Mouse (Mus musculus): ENCODE measurements around the gene Grik3. TPM values are rescaled to one million over a fixed set of nuclear protein-coding genes. Genes with fewer than 3 reads are reported as not detected.

The Grik3 gene
- polyA plus RNA-seq, 1 experiment, result not detected

GRCm38 (mm10) chr4:125700331-125700730, 209.8 kb downstream of the Grik3 start:
- no peak for TF ChIP-seq GATA1 (IDR thresholded peaks at IDR 0.05; ENCODE audit: low read length)
- no peak for TF ChIP-seq TAL1 (IDR thresholded peaks at IDR 0.05; ENCODE audit: low read length)
- Histone ChIP-seq H3K4me1 (ENCODE audit: control insufficient read depth) (no peaks in the 10 kb centered on the region), H3K36me3 (ENCODE audit: control insufficient read depth) (no peaks in the 10 kb centered on the region), H3K4me3 (replicated peaks) (no peak overlapping the region), H3K27me3 (ENCODE audit: control insufficient read depth) (peaks cover 4% of the 10 kb centered on the region), H3K9me3 (ENCODE audit: control insufficient read depth, low read length) (no peaks in the 10 kb centered on the region)

- TF ChIP-seq GATA1 (IDR thresholded peaks at IDR 0.05; ENCODE audit: low read length) (no peak), TAL1 (IDR thresholded peaks at IDR 0.05; ENCODE audit: low read length) (no peak)
- H3K4me1 ChIP-seq (ENCODE audit: control insufficient read depth), result no peaks in the 10 kb centered on the region
- no peak overlapping the region for H3K4me3 ChIP-seq (replicated peaks)
- no peaks in the 10 kb centered on the region for H3K36me3 ChIP-seq (ENCODE audit: control insufficient read depth)
- H3K9me3 ChIP-seq (ENCODE audit: control insufficient read depth, low read length), result no peaks in the 10 kb centered on the region
- H3K27me3 ChIP-seq (ENCODE audit: control insufficient read depth), result no peaks in the 10 kb centered on the region; the same call in 1 of the 2 replicates
Observed at GRCm38 (mm10) chr4:125702607-125703309, 212.3 kb downstream of the Grik3 start.

- H3K4me1 ChIP-seq (ENCODE audit: control insufficient read depth), result no peaks in the 10 kb centered on the region
- H3K9me3 ChIP-seq (ENCODE audit: control insufficient read depth, low read length), result no peaks in the 10 kb centered on the region
- no peaks in the 10 kb centered on the region for H3K27me3 ChIP-seq (ENCODE audit: control insufficient read depth)
- TF ChIP-seq GATA1 (IDR thresholded peaks at IDR 0.05; ENCODE audit: low read length) (no peak), TAL1 (IDR thresholded peaks at IDR 0.05; ENCODE audit: low read length) (no peak)
- H3K4me3 ChIP-seq (replicated peaks), result no peak overlapping the region
- no peaks in the 10 kb centered on the region for H3K36me3 ChIP-seq (ENCODE audit: control insufficient read depth)
Observed at GRCm38 (mm10) chr4:125703310-125703690, 212.8 kb downstream of the Grik3 start.

- no peak for TF ChIP-seq TAL1 (IDR thresholded peaks at IDR 0.05; ENCODE audit: low read length)
- no peak for TF ChIP-seq GATA1 (IDR thresholded peaks at IDR 0.05; ENCODE audit: low read length)
- H3K36me3 ChIP-seq (ENCODE audit: control insufficient read depth), result no peaks in the 10 kb centered on the region
- no peaks in the 10 kb centered on the region for H3K9me3 ChIP-seq (ENCODE audit: control insufficient read depth, low read length)
- H3K4me3 ChIP-seq (replicated peaks), result no peak overlapping the region
- no peaks in the 10 kb centered on the region for H3K4me1 ChIP-seq (ENCODE audit: control insufficient read depth)
- H3K27me3 ChIP-seq (ENCODE audit: control insufficient read depth), result no peaks in the 10 kb centered on the region
Observed at GRCm38 (mm10) chr4:125705746-125706145, 215.2 kb downstream of the Grik3 start.

GRCm38 (mm10) chr4:125709716-125710115, 219.2 kb downstream of the Grik3 start:
- Histone ChIP-seq H3K36me3 (ENCODE audit: control insufficient read depth) (no peaks in the 10 kb centered on the region), H3K27me3 (ENCODE audit: control insufficient read depth) (no peaks in the 10 kb centered on the region), H3K4me3 (replicated peaks) (no peak overlapping the region), H3K4me1 (ENCODE audit: control insufficient read depth) (no peaks in the 10 kb centered on the region), H3K9me3 (ENCODE audit: control insufficient read depth, low read length) (no peaks in the 10 kb centered on the region)
- TF ChIP-seq TAL1 (IDR thresholded peaks at IDR 0.05; ENCODE audit: low read length), result no peak
- TF ChIP-seq GATA1 (IDR thresholded peaks at IDR 0.05; ENCODE audit: low read length), result no peak

- TF ChIP-seq GATA1 (IDR thresholded peaks at IDR 0.05; ENCODE audit: low read length) (no peak), TAL1 (IDR thresholded peaks at IDR 0.05; ENCODE audit: low read length) (no peak)
- no peaks in the 10 kb centered on the region for H3K9me3 ChIP-seq (ENCODE audit: control insufficient read depth, low read length)
- H3K4me3 ChIP-seq (replicated peaks), result no peak overlapping the region
- no peaks in the 10 kb centered on the region for H3K4me1 ChIP-seq (ENCODE audit: control insufficient read depth)
- no peaks in the 10 kb centered on the region for H3K27me3 ChIP-seq (ENCODE audit: control insufficient read depth)
- no peaks in the 10 kb centered on the region for H3K36me3 ChIP-seq (ENCODE audit: control insufficient read depth)
Observed at GRCm38 (mm10) chr4:125717881-125718280, 227.4 kb downstream of the Grik3 start.

- no peaks in the 10 kb centered on the region for H3K27me3 ChIP-seq (ENCODE audit: control insufficient read depth)
- H3K4me3 ChIP-seq (replicated peaks), result no peak overlapping the region
- no peaks in the 10 kb centered on the region for H3K36me3 ChIP-seq (ENCODE audit: control insufficient read depth)
- TF ChIP-seq GATA1 (IDR thresholded peaks at IDR 0.05; ENCODE audit: low read length) (no peak), TAL1 (IDR thresholded peaks at IDR 0.05; ENCODE audit: low read length) (no peak)
- no peaks in the 10 kb centered on the region for H3K9me3 ChIP-seq (ENCODE audit: control insufficient read depth, low read length)
- no peaks in the 10 kb centered on the region for H3K4me1 ChIP-seq (ENCODE audit: control insufficient read depth)
Observed at GRCm38 (mm10) chr4:125718429-125719140, 228.1 kb downstream of the Grik3 start.

- Histone ChIP-seq H3K9me3 (ENCODE audit: control insufficient read depth, low read length) (no peaks in the 10 kb centered on the region), H3K4me3 (replicated peaks) (no peak overlapping the region), H3K36me3 (ENCODE audit: control insufficient read depth) (no peaks in the 10 kb centered on the region), H3K4me1 (ENCODE audit: control insufficient read depth) (no peaks in the 10 kb centered on the region), H3K27me3 (ENCODE audit: control insufficient read depth) (peaks cover 28% of the 10 kb centered on the region)
- TF ChIP-seq GATA1 (IDR thresholded peaks at IDR 0.05; ENCODE audit: low read length), result no peak
- no peak for TF ChIP-seq TAL1 (IDR thresholded peaks at IDR 0.05; ENCODE audit: low read length)
Observed at GRCm38 (mm10) chr4:125726241-125726640, 235.7 kb downstream of the Grik3 start.

GRCm38 (mm10) chr4:125727030-125727429, 236.5 kb downstream of the Grik3 start:
- Histone ChIP-seq H3K36me3 (ENCODE audit: control insufficient read depth) (no peaks in the 10 kb centered on the region), H3K27me3 (ENCODE audit: control insufficient read depth) (peaks cover 28% of the 10 kb centered on the region), H3K4me3 (replicated peaks) (no peak overlapping the region), H3K4me1 (ENCODE audit: control insufficient read depth) (no peaks in the 10 kb centered on the region), H3K9me3 (ENCODE audit: control insufficient read depth, low read length) (no peaks in the 10 kb centered on the region)
- TF ChIP-seq GATA1 (IDR thresholded peaks at IDR 0.05; ENCODE audit: low read length), result no peak
- no peak for TF ChIP-seq TAL1 (IDR thresholded peaks at IDR 0.05; ENCODE audit: low read length)
